Mouse (Mus musculus): ENCODE measurements at regions not wholly inside any gene's neighbourhood (a gene's known extent, or its start where the extent isn't known, plus 50 kb on each side); places are given as distances from the start of the nearest gene placed in this dataset.
A peak's percentile ranks its signal among the peaks of the same experiment; 100 is the strongest.

- intact Hi-C loops (cut with DNase I) = no loop called here
- no peak for DNase-seq
Measured at GRCm38 (mm10) chr6:31995977-31996376, 54.1 kb upstream of the 1700012A03Rik start.

DNA sequence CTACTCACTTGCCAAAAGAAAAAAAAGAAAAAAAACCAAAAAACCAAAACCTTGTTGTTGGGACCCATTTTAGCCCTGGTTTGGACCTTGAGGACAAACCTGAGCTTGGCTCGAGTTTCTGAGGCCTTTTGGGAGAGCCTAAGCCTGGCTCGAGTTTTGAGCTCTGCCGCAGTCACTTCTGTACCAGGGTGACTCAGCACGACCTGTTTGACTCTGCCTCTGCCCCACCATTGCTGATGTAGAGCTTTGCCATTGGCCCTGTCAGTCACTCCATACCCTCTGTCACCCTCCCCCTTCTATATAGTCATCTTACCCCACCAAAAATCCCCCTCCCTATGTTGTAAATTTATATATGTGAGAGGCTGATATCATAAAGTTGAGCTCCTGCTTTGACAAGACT, 54.8 kb upstream of the 1700012A03Rik start:
- no peak for DNase-seq

GRCm38 (mm10) chr6:31985698-31986097, 64.3 kb upstream of the 1700012A03Rik start:
- intact Hi-C loops (cut with DNase I) = no loop called here
- DNase-seq = no peak

More for the DNA sequence above, 54.8 kb upstream of the 1700012A03Rik start:
- intact Hi-C loops (cut with DNase I) = no loop called here

DNA sequence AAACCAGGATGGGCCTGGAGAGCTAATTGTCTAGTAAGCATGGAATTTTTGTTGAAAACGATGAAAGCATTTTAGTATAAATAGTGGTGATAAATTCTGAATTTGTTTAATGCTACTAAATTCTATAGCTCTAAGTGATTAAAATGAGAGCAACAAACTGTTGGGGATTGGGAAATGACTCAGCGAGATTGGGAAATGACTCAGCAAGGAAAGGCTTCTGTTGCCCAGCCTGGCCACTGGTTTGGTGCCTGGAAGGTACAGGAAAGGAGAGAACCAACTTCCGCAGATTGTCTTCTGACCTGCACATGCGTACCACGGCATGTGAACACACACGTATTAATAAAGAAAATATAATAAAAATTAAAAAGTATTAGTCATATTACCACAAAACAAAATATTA, 73.3 kb upstream of the 1700012A03Rik start:
- DNase-seq = no peak
- intact Hi-C loops (cut with DNase I) = no loop called here

DNA sequence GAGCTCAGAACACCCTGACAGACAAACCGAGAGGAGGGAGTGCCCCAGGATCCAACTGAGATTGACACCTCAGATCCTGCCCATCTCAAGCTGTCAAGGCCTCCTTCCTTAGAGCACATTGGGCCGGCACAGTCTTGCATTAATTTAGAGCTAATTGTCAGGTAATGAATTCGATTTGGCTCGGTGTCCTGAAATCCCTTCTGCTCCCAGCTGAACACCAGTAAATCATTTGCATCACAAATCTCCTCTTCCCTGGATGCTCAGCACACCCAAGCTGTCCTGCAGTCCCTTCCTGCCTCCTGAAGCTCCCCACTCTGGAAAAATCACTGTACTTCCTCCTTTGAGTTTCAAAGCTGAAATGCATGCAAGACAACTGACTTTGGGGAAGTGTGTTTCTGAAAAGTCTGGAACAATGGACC, 102.0 kb upstream of the 1700012A03Rik start:
- intact Hi-C loops (cut with DNase I) = no loop called here
- DNase-seq = no peak

DNA sequence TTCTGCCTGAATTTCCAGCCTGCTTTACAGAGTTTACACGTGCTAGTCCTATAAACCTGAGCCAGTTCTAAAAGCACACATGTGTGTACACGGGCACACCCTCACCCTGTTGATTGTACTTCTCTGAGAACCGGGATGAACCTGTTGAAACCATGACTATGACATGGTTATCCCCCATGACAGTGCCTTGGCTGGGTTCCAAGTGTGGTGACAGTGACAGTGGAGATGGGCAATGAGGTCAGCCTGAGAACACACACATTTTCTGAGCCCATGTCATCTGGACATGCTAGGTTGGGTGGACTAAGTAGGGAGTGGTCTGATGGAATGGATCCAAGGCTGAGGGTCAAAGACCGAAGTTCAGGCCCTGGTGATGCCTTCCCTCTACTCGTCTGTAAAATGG, 103.5 kb upstream of the 1700012A03Rik start:
- intact Hi-C loops (cut with DNase I) = no loop called here
- DNase-seq = no peak

GRCm38 (mm10) chr6:31945347-31945746, 104.7 kb upstream of the 1700012A03Rik start:
- intact Hi-C loops (cut with DNase I) = no loop called here
- DNase-seq = no peak

DNA sequence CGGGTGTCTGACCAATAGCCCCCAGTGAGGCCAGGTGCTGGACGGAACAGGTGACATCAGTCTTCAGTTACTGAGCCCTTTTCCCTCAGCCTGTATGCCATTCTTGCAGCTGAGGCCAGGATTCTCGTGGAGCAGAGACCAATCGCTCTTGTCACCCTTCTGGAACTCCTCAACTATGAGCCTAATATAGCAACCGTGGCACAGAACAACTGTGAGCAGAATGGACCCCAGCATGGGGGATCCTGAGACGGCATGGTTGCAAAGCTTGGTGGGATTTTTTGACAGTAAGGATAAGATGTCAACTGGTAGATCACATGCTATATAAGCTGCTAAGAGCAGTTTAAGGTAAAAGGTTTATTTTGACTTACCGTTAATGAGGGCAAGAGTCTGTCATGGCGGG, 105.5 kb upstream of the 1700012A03Rik start:
- DNase-seq = no peak
- intact Hi-C loops (cut with DNase I) = no loop called here

- intact Hi-C loops (cut with DNase I) = no loop called here
- no peak for DNase-seq
Measured at GRCm38 (mm10) chr6:31942696-31943095, 107.3 kb upstream of the 1700012A03Rik start.

- intact Hi-C loops (cut with DNase I) = loop anchor here (2.0 to 5.0 kb wide), 2 partner anchors 380 to 654 kb away; no protein-coding TSS in a partner anchor
- peak; percentile 62 to 74 for DNase-seq
Measured at GRCm38 (mm10) chr6:31938216-31938814, 111.7 kb upstream of the 1700012A03Rik start.

GRCm38 (mm10) chr6:31937146-31937545, 112.9 kb upstream of the 1700012A03Rik start:
- DNase-seq = no peak
- intact Hi-C loops (cut with DNase I) = loop anchor here (5.0 kb wide), 1 partner anchor 655 kb away; no protein-coding TSS in a partner anchor

DNA sequence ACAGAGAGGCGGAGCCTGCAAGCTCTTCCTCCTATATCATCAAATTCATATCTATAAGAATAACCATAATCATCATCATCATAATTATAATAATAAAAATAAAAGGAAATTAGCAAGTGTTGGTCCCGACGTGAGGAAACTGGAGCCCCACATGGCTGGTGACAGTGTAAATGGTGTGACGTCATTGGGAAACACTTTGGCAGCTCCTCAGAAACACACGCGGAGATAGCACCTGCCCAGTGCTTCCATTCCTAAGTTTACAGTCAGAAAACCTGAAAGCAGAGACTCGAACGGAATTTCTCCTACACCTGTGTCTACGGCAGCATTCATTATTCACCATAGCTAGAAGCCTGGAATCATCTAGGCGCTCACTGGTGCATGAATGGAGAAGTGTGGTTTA, 115.2 kb upstream of the 1700012A03Rik start:
- intact Hi-C loops (cut with DNase I) = loop anchor here (5.0 kb wide), 1 partner anchor 657 kb away; no protein-coding TSS in a partner anchor
- DNase-seq = no peak

DNA sequence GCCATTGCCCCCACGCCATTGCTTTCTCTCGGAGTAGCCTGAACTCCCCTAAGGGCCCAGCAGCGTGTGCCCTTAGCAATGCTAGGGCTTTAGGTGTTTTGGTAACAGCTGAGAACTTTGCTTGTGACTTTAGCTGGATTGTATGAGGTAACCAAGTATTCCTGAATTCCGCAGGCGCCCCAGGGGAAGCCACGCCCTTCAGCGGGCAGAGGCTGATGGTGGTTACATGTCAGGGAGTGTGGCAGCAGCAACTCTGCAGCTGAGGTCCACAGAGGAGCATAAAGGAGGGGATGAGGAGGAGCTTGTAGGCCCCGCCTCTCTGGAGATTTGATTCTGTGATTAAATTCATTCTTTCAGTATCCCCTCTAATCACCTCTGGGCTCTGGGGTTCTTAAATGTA, 116.1 kb upstream of the 1700012A03Rik start:
- intact Hi-C loops (cut with DNase I) = no loop called here

GRCm38 (mm10) chr6:31933364-31933763, 116.7 kb upstream of the 1700012A03Rik start:
- DNase-seq = no peak
- intact Hi-C loops (cut with DNase I) = no loop called here

More for the DNA sequence above, 116.1 kb upstream of the 1700012A03Rik start:
- DNase-seq = no peak

GRCm38 (mm10) chr6:31931116-31931515, 118.9 kb upstream of the 1700012A03Rik start:
- DNase-seq = no peak
- intact Hi-C loops (cut with DNase I) = no loop called here

DNA sequence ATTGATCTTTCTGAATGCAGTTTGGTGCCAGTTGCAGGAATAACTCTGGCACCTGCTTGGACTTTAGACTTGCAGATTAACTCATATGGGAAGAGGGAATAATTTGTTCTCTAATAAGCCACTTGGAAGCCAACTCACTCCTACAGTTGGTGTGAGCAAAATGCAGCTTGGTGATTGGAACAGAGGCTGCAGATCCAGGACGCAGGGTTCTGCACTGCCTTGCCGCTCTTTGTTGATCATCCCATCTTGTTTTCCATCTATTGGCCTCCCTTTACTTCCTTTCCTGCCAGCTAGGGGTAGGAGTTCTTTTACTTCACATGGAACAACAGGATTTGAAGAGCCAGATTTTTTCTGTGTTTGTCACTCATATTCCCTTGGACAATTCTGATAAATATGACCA, 120.9 kb upstream of the 1700012A03Rik start:
- DNase-seq = no peak
- intact Hi-C loops (cut with DNase I) = no loop called here

DNA sequence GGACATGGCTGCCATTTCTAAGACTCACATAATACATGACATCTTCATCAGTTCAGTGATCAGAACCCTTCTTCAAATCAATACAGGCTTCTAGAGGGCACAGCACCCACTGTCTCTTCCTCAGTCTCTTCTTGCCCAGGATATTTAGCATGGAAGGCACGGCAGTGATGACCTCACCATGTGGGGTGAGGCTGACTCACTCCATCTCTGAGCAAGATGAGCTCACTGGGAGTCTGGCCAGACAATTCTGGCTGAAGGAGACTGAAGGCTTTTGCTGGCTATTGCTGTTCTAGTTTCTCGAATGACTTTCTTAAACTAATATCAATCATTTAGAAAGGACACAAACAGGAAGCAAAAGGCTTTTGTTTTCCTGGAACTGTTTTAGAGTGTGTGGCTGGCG, 122.9 kb upstream of the 1700012A03Rik start:
- peak in 1 of 2 experiments; percentile 47 for DNase-seq
- intact Hi-C loops (cut with DNase I) = no loop called here

GRCm38 (mm10) chr6:31924669-31925046, 125.4 kb upstream of the 1700012A03Rik start:
- intact Hi-C loops (cut with DNase I) = no loop called here
- no peak for DNase-seq

DNA sequence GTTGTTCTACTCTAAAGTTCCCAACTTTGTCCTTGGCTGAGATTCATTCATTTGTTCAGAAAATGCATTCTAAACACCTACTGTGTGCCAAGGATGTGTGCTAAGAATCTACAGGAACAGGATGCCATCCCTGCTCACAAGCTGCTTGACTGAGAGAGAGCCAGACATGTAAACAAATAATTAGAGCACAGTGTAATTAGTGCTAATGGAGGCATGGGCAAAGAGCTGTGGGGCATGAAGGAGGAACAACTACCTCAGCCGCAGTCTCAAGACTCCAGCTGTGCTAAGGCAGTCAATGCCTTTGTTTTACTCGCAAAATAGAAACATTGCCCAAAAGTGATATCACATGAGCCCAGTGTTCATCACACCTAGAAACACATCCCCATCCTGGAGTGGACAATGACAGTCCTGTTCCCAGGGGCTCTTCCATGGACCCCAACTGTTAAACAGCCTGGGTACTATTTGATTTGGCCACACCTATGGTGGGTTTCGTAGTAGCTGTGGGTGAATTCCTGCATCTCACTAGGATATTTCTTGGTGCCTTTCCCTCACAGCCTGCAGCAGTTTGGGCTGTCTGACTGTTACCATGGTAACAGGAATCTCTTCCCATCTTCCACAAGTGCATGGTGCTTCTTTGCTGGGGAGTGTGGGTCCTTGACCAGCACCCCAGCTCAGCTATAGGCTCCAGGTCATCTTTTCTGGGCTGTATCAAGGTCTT, 125.9 kb upstream of the 1700012A03Rik start:
- intact Hi-C loops (cut with DNase I) = no loop called here
- DNase-seq = no peak

DNA sequence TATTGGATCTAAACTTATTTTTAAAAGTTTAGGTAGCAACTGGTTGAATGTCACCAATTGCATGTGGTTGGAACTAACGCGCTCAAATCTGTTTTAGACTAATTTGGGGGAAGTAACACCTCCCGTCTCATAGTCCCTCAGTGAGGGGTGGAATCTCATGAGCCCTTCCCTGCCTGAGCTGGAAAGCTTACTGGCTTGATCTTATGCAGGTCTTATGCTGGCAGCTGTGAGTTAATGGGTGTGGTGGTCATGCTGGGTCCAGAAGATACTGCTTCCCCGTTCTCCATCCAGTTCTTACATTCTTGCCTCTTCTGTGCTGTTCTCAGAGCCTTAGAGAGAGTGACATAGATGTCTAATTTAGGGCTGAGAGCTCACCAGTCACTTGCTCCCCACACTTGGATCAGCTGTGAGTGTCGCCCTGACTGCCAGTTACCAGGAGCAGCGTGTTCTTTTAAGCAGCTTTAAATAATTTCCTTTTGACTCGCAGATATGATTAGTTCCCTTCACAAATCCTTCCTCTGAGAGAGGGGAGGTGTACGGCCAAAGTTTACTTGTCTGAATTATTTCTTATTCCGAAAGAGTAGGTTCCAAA, 128.4 kb upstream of the 1700012A03Rik start:
- intact Hi-C loops (cut with DNase I) = no loop called here
- DNase-seq = no peak

- DNase-seq = no peak
- intact Hi-C loops (cut with DNase I) = no loop called here
Measured at GRCm38 (mm10) chr6:31917411-31918131, 132.5 kb upstream of the 1700012A03Rik start.
